Mouse (Mus musculus) stomach, postnatal 0 days (tissue): ENCODE measurements around the gene Chn2.

Experiments used
- CTCF ChIP-seq: IDR thresholded peaks from 2 replicates; pipeline ENCODE4 v1.5.1; 2016; ENCODE audit warnings: antibody characterized with exemption, low read depth, mild to moderate bottlenecking, moderate library complexity
- EP300 ChIP-seq: optimal IDR thresholded peaks from 2 replicates; pipeline ENCODE3; 2016; ENCODE audit warnings: antibody characterized with exemption

- TF ChIP-seq CTCF (no peak), EP300 (no peak)
Measured at GRCm38 (mm10) chr6:54223529-54223928, 184.2 kb downstream of the Chn2 start.
